ENCODE assay signal across 21 mouse cellular contexts in genomic region chr9:15302881-15303280, GRCm38 (mm10). TPM values are rescaled to one million over a fixed set of nuclear protein-coding genes. Genes with fewer than 3 reads are reported as not detected.
DNase-seq lines count a peak whose midpoint lies in the region; ATAC-seq lines count a peak whose summit lies in the region.
"Had no signal": no experiment of that assay in that cellular context is flagged by ENCODE, and none has a peak within 500 bp of the region (broad histone marks: within the 10 kb centered on the region; RNA-seq: fewer than 3 reads in every experiment).

No protein-coding gene starts in this region.

- no peak overlapping the region for H3K27ac ChIP-seq in kidney, embryonic 14.5 days (ENCODE audit: low read depth, low read length)
- H3K27ac ChIP-seq: hindbrain, embryonic 12.5 days; limb, embryonic 12.5 days; liver, embryonic 14.5 days; midbrain, embryonic 13.5 days had no signal

- peaks cover 6% of the 10 kb centered on the region for H3K36me3 ChIP-seq in kidney, embryonic 14.5 days (ENCODE audit: control insufficient read depth, insufficient read depth, low read length)
- H3K36me3 ChIP-seq: hindbrain, embryonic 12.5 days; midbrain, embryonic 13.5 days had no signal

- H3K9me3 ChIP-seq in kidney, embryonic 14.5 days (ENCODE audit: control insufficient read depth, low read length) = no peaks in the 10 kb centered on the region
- H3K9me3 ChIP-seq: hindbrain, embryonic 12.5 days; limb, embryonic 12.5 days; midbrain, embryonic 13.5 days had no signal

- ATAC-seq in kidney, embryonic 14.5 days (ENCODE audit: low FRiP score, low TSS enrichment) = no peak
- ATAC-seq in frontal cortex, adult (ENCODE audit: low TSS enrichment) = no peak
- ATAC-seq: forebrain, embryonic 14.5 days; intestine, postnatal 0 days; midbrain, embryonic 13.5 days had no signal

- no peak overlapping the region for H3K4me3 ChIP-seq in kidney, embryonic 14.5 days (ENCODE audit: low read length)
- H3K4me3 ChIP-seq: hindbrain, embryonic 12.5 days; limb, embryonic 12.5 days; midbrain, embryonic 13.5 days had no signal

- DNase-seq in kidney, adult 18-20 months = peak; percentile 61
- peak; percentile 70 for DNase-seq in ZHBTc4 (ENCODE audit: low read depth, low spot score)
- DNase-seq in kidney, adult 8-10 months = peak; percentile 79 to 82
- DNase-seq in kidney, postnatal 25 days = peak; percentile 65 to 90
- no peak for DNase-seq in heart, adult 11 months
- DNase-seq in heart, adult 8-10 months (ENCODE audit: low spot score) = no peak
- DNase-seq: cerebellum, adult 2 months; cerebellum, postnatal 36 days; gastrocnemius, postnatal 14 days; heart, adult 18-20 months; layer of hippocampus, postnatal 36 days; lung, embryonic 14.5 days; right cerebral cortex, postnatal 14 days had no signal

- no peak overlapping the region for H3K4me2 ChIP-seq in kidney, embryonic 14.5 days (replicated peaks; ENCODE audit: low read depth, low read length)
- H3K4me2 ChIP-seq: hindbrain, embryonic 12.5 days; limb, embryonic 12.5 days; lung, embryonic 14.5 days; midbrain, embryonic 13.5 days had no signal

- H3K9ac ChIP-seq in kidney, embryonic 14.5 days (ENCODE audit: low read depth, low read length) = no peak overlapping the region
- H3K9ac ChIP-seq: hindbrain, embryonic 12.5 days; limb, embryonic 12.5 days; liver, embryonic 14.5 days; lung, embryonic 14.5 days; midbrain, embryonic 13.5 days had no signal

- H3K27me3 ChIP-seq in kidney, embryonic 14.5 days (ENCODE audit: control insufficient read depth, insufficient read depth, low read length) = no peaks in the 10 kb centered on the region
- H3K27me3 ChIP-seq: hindbrain, embryonic 12.5 days; limb, embryonic 12.5 days; midbrain, embryonic 13.5 days had no signal

- peaks cover 11% of the 10 kb centered on the region for H3K4me1 ChIP-seq in kidney, embryonic 14.5 days (ENCODE audit: control insufficient read depth, insufficient read depth, low read length)

- 78% methylated on average over 2 of the region's 2 CpGs for WGBS in kidney, embryonic 14.5 days

RNA-seq across cellular contexts. Expression of gene Taf1d, which starts 3.1 kb away (rescaled TPM):
- polyA plus RNA-seq in kidney, embryonic 14.5 days (2014; fragmentation: Nextera tagmentation; extraction: Ambion mirVana) = 101 and 121 TPM in 2 replicates
- total RNA-seq in heart, adult 8-10 months (2022) = 10 to 100 TPM; 20.3 to 33.5 (median 26.0) TPM

RNA-seq across cellular contexts. Expression of gene 4931406C07Rik, which starts 3.4 kb away (rescaled TPM):
- polyA plus RNA-seq in kidney, embryonic 14.5 days (2014; fragmentation: Nextera tagmentation; extraction: Ambion mirVana) = 10.4 and 13.8 TPM in 2 replicates
- 1 to 10 TPM; 5.0 to 7.2 (median 5.7) TPM for total RNA-seq in heart, adult 8-10 months (2022)

RNA-seq across cellular contexts. Expression of gene Med17, which starts 23.1 kb away (rescaled TPM):
- 32.4 and 40.2 TPM in 2 replicates for polyA plus RNA-seq in kidney, embryonic 14.5 days (2014; fragmentation: Nextera tagmentation; extraction: Ambion mirVana)
- total RNA-seq in heart, adult 8-10 months (2022) = 10 to 100 TPM; 14.0 to 17.9 (median 16.1) TPM

RNA-seq across cellular contexts. Expression of gene Cep295, which starts 54.7 kb away (rescaled TPM):
- 21.4 and 26.9 TPM in 2 replicates for polyA plus RNA-seq in kidney, embryonic 14.5 days (2014; fragmentation: Nextera tagmentation; extraction: Ambion mirVana)
- 1 to 10 TPM; 4.3 to 5.5 (median 5.3) TPM for total RNA-seq in heart, adult 8-10 months (2022)

Comparison
In these comparisons a context has a peak if more than half of its experiments do, and no peak if none do; other contexts are left out.
1. DNase-seq: peak in kidney, adult 18-20 months (single experiment), ZHBTc4 (single experiment), kidney, adult 8-10 months (2 of 2) and kidney, postnatal 25 days (2 of 2); none in heart, adult 11 months (single experiment) and heart, adult 8-10 months (single experiment).